Comparison of ENCODE assay signal across 25 mouse cellular contexts in genomic region chr9:4315746-4316145, GRCm38 (mm10).
"Had no signal": no experiment of that assay in that cellular context is flagged by ENCODE, and none has a peak within 500 bp of the region (broad histone marks: within the 10 kb centered on the region; RNA-seq: fewer than 3 reads in every experiment).

No protein-coding gene starts in this region.

- H3K36me3 ChIP-seq: kidney, embryonic 15.5 days; limb, embryonic 13.5 days; limb, embryonic 15.5 days had no signal

- H3K27ac ChIP-seq: heart, adult 2 months; heart, embryonic 13.5 days; heart, embryonic 15.5 days; hindbrain, embryonic 13.5 days; hindbrain, embryonic 15.5 days; hindbrain, postnatal 0 days; kidney, embryonic 15.5 days; kidney, postnatal 0 days; limb, embryonic 13.5 days; limb, embryonic 15.5 days had no signal

- H3K27me3 ChIP-seq: heart, embryonic 13.5 days; heart, embryonic 15.5 days; hindbrain, embryonic 13.5 days; hindbrain, embryonic 15.5 days; kidney, embryonic 15.5 days; limb, embryonic 13.5 days; limb, embryonic 15.5 days had no signal

- DNase-seq: gastrocnemius, postnatal 14 days; gastrocnemius, postnatal 36 days; heart, adult 11 months; heart, adult 2 months; heart, postnatal 14 days; heart, postnatal 36 days; kidney, adult 11 months; kidney, adult 2 months; kidney, adult 9 months; kidney, postnatal 14 days; kidney, postnatal 36 days; layer of hippocampus, adult 9-11 months; layer of hippocampus, postnatal 36 days; left cerebral cortex, postnatal 4 days had no signal

- H3K9ac ChIP-seq: heart, embryonic 13.5 days; heart, embryonic 15.5 days; hindbrain, embryonic 13.5 days; hindbrain, embryonic 15.5 days; kidney, embryonic 15.5 days; limb, embryonic 13.5 days; limb, embryonic 15.5 days had no signal

- ATAC-seq: hindbrain, postnatal 0 days; intestine, embryonic 16.5 days had no signal

- H3K4me2 ChIP-seq: heart, embryonic 11.5 days; heart, embryonic 13.5 days; heart, embryonic 15.5 days; hindbrain, embryonic 13.5 days; hindbrain, embryonic 15.5 days; kidney, embryonic 15.5 days; limb, embryonic 13.5 days; limb, embryonic 15.5 days had no signal

- H3K9me3 ChIP-seq: heart, embryonic 13.5 days; heart, embryonic 15.5 days; hindbrain, embryonic 13.5 days; hindbrain, embryonic 15.5 days; kidney, embryonic 15.5 days; limb, embryonic 13.5 days; limb, embryonic 15.5 days had no signal

- H3K4me3 ChIP-seq: heart, adult 2 months; heart, embryonic 13.5 days; heart, embryonic 15.5 days; hindbrain, embryonic 13.5 days; hindbrain, embryonic 15.5 days; kidney, embryonic 15.5 days; limb, embryonic 13.5 days; limb, embryonic 15.5 days had no signal
